Mouse (Mus musculus) cerebellum, adult 9-11 months (tissue): ENCODE results near the gene Hexim2.
A peak's percentile ranks its signal among the peaks of the same experiment; 100 is the strongest.

Experiments
- DNase-seq: peaks from one replicate; pipeline ENCODE4 v3.0.0; 2022

Gene Hexim2

DNA sequence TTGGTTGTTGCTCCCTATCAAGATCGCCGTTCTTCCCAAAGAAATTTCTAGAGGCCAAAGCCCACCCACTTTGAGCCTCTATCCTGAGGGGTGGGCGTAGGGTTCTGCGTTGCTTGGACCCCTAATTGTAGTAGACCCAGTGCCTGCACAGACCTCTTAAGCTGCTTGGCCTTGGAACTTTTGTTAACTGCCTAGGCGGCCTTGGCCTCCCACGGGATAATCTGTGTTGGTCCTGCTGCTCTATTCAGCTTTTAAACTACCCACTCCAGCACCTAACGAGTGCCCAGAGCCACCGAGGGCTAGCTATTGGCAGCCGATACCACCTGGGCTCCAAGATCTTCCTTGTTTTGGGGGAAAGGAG, 19.7 kb upstream of the Hexim2 start:
- DNase-seq, result no peak

DNA sequence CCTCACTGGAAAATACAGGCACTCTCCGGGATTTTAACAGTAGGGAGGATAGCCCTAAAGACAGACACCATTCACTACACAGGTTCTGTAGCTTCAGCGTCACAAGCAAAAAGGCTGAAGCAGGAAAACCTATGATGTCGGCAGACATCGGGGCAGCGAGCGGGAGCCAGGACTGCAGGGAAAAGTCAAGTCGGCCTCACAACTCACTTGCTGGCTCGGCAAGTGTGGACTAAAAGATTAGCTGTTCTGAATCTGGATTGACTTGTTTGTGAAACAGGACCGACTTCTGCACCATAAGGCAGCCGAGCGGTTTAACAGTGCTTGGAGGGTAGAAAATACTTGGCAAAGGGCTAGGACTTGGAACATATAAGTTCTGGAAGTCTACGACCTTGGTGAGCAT, 19.2 kb upstream of the Hexim2 start:
- peak; percentile 49 for DNase-seq

- peak; percentile 39 for DNase-seq
Observed at GRCm38 (mm10) chr11:103113771-103114170, 18.5 kb upstream of the Hexim2 start.

GRCm38 (mm10) chr11:103114270-103114943, 17.8 kb upstream of the Hexim2 start:
- no peak for DNase-seq

- peak; percentile 94 for DNase-seq
Observed at GRCm38 (mm10) chr11:103115163-103116007, 16.8 kb upstream of the Hexim2 start.

DNA sequence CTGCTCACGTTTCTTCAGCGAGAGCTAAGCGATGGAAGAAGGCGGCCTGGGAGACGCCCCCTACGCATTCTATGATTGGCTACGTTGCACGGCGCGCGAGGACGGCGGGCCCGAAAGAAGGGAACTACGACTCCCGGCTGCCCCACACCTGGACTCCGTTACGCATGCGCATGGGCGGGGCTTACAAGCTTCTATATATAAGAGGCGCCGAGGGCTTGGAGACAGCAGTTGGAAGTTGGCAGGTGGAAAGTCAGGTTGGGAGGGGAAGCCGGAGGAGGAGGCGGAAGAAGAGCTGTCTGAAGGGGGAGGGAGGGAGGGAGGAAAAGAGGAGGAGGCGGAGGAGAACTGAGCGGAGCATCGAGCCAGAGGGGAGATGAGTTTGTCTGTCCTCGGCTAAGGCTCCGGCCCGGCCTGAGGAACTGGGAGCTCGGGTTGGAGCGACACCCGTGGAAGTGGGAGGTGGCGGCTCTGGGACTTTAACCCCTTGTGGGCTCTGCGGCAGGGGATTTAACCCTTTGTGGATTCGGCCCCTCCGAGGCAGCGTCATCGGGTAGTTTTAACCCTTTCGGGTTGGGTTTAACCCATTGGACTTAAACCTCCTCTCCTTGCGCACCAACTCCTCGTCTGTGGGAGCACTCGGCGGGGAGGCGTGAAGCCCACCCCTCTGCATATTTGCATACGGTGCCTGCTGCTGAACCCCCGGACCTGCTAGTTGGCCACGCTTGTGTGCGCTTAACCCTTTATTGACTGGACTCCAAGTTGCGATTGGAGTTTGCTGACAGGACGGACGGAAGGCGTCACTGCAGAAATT, 16.0 kb upstream of the Hexim2 start, which contains the start of gene Hexim1:
Hexim1 (plus strand) TSS at position 224 of the 811 bp plus-strand sequence.
- peak; percentile 100 for DNase-seq

GRCm38 (mm10) chr11:103116959-103117590, 15.2 kb upstream of the Hexim2 start:
- DNase-seq, result peak; percentile 90

GRCm38 (mm10) chr11:103117591-103118009, 14.6 kb upstream of the Hexim2 start:
- no peak for DNase-seq

GRCm38 (mm10) chr11:103118866-103119265, 13.4 kb upstream of the Hexim2 start:
- peak; percentile 39 for DNase-seq

- DNase-seq, result no peak
Observed at GRCm38 (mm10) chr11:103119609-103120008, 12.6 kb upstream of the Hexim2 start.

- peak; percentile 31 for DNase-seq
Observed at GRCm38 (mm10) chr11:103120315-103120714, 11.9 kb upstream of the Hexim2 start.

- DNase-seq, result peak; percentile 100
Observed at GRCm38 (mm10) chr11:103132576-103133455, 587 bp downstream of the Hexim2 start.

DNA sequence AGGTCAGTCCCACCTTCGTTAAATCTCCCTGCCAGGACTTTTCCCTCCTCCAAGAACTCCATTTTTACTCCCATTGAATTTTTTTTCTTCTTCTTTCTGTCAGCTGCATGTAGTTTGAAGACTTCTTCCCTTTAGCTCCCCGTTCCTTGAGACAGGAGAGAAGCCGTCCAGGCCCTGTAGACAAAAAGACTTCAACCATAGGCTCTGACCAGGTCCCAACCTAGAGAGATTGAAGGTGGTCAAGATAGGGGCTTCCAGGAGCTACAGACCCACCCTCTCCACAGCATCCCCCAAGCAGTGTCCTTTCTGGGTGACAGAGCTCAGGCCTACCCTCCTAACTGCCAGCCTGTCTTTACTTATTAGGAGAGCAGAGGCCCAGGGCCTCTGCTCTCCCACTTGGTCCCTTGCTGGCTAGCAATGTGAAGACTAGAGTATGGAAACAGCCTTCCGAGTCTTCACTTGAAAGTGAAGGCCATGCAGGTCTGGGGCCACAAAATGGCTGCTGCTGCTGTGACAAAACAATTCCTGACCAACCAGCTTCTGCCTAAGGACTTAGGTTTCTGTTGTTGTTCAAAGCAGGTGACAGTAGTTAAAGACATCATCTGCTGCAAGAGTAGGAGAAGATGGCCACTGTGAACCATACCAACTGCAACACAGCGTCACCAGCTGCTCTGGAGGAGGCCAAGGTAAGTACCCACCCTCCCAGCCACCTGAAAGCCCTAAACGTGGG, 1.4 kb downstream of the Hexim2 start:
- peak; percentile 66 for DNase-seq

- peak; percentile 65 for DNase-seq
Observed at GRCm38 (mm10) chr11:103134221-103134620, 2.0 kb downstream of the Hexim2 start.

GRCm38 (mm10) chr11:103136039-103136577, 3.9 kb downstream of the Hexim2 start:
- peak; percentile 46 for DNase-seq

DNA sequence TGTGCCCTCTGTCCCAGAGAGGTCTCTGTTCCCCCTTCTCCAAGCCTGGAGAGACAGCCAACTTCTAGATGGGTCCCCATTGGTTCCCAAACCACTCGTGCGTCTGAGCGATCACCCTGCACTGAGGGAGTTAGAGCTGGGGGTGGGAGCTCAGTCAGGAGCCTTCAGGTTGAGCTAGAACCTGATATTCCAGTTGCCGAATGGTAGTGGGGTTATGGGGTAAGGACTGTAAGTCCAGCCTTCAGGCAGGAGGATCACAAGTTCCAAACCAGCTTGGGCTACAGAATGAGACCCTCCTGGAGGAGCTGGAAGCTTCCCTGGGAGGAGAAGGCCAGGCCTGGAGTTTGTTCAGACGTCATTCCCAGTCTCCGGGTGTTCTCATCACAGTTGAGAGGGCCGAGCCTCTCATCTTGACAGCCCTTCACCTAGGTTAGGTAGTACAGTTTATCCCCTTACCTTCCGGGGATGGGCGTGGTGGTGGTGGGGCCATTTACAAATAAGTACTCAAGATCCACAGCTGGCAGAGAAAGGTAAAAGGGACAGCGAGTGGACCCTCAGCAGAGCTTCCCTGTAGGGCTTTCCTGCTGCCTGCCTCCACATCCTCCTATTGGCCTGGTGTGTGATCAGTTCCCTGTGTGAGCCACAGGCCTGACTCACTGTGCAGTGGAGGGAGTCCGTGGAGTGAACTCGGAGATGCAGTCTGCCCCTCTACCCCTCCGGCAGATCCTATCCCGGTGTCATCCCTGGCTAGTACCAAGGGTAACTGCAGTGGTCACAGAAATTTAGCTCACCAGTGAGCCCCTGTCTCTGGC, 7.9 kb downstream of the Hexim2 start:
- DNase-seq, result no peak

DNA sequence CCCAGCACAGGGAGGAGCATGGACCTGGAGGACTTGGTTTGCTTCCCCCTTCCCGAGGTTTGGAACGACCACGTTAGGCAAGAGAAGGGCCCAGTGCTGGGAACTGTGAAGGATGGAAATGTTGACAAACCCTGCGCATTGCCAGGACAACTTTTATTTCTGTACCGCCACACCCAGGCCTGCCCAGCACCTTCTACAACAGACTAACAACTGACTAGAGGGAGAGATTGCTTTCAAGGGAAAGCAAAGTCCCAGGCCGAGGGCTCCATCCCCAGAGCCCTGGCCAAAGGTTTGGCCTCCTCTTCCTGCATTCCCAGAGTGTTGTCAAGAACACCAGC, 8.5 kb downstream of the Hexim2 start:
- DNase-seq, result no peak

DNA sequence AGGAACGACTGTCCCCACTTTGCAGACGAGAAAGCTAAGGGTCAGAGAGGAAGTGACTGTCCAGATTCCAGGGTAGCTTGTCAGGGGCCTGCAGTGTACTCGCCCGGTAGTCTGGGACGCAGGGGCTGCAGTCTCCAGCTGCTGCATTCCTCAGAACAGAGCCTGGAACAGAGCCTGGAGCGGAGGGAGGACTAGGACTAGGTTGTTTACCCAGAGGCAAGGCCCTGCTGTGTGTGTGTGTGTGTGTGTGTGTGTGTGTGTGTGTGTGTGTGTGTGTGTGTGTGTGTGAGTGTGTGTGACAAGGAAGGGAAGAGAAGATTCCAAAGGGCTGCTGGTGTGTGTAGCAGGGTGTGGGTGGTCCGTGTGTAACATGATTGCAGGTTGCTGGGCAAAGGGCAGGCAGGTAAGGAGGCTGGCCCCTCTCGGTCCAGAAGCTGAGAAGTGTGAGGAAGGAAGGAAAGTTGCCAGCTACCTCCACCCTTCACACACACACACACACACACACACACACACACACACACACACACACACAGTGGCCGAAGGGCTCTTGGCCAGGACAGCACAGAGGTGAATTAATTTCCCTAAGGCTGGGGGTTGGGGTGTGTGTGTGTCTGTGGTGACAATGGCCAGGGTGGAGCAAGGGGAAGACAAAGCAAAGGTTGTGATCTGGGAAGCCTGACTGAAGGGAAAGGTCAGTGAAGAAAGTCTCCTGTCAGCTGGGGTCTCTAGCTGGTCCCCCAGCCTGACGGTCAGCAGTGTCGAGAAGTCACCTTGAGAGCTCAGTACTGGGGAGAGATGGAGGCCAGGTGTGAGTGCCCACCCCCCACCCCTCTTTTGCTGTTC, 9.1 kb downstream of the Hexim2 start:
- DNase-seq, result no peak

DNA sequence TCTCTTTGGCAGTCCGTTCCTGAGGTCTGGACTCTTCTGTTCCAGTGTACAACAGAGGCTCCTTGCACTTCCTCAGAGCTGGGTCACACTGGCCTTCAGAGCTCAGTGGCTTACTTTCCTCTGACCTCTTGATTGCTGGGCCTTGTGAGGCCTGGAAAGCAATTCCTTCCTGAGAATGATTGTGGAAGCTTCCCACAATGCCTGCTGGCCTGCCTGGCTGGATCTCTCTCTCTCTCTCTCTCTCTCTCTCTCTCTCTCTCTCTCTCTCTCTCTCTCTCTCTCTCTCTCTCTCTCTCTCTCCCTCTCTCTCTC, 9.7 kb downstream of the Hexim2 start:
- DNase-seq, result no peak
